Mouse (Mus musculus) left cerebral cortex, postnatal 14 days (tissue): ENCODE results near the gene Rspo3. TPM values are rescaled to one million over a fixed set of nuclear protein-coding genes. Genes with fewer than 3 reads are reported as not detected.
A peak's percentile ranks its signal among the peaks of the same experiment; 100 is the strongest.

ENCODE experiments used
- DNase-seq, 2 experiments: peaks; one replicate each; pipeline ENCODE4 v3.0.0; 2021 to 2022; ENCODE audit warnings: low spot score in 2 of 2, mixed read lengths in 1 of 2
- intact Hi-C: fragments of 180-260 bp; cut with DNase I; formaldehyde crosslinking; loops from one replicate; pipeline ENCODE4 v1.15.1; 2025
- long read RNA-seq, 2 experiments: library from polyadenylated mRNA; stranded (forward); transcript quantifications; one replicate each; pipeline ENCODE4 v2.0.0; 2021
- total RNA-seq, 2 experiments: library from RNA; stranded (reverse); gene quantifications; 2 replicates each; pipeline ENCODE4 v1.2.3; 2021

The Rspo3 gene
- 10 to 100 TPM; 11.3 to 11.9 TPM for total RNA-seq
- long read RNA-seq, experiment 1, transcript Rspo3-201 (5 exons, 3,085 nt): major isoform, 15 of 18 reads
- long read RNA-seq, experiment 1, partial matches to known transcripts: 1 of 18 reads
- long read RNA-seq, experiment 1, other reads (novel, unspliced or antisense): 2 of 18 reads
- long read RNA-seq, experiment 2, transcript Rspo3-201 (5 exons, 3,085 nt): major isoform, 9 of 10 reads
- long read RNA-seq, experiment 2, partial matches to known transcripts: 1 of 10 reads
- long read RNA-seq, experiment 2, other reads (novel, unspliced or antisense): 0 of 10 reads

- peak in 1 of 2 experiments; percentile 30 for DNase-seq
- intact Hi-C loops: loop anchor here (2.0 to 10.0 kb wide), 3 partner anchors 269 to 1047 kb away; no protein-coding TSS in a partner anchor
Observed at GRCm38 (mm10) chr10:29535546-29536260, at the start of gene Rspo3. TSS of gene Rspo3 (minus strand) at chr10:29535867.

- intact Hi-C loops: no loop called here
- DNase-seq: no peak
Observed at GRCm38 (mm10) chr10:29581940-29582339, 46.3 kb upstream of the Rspo3 start.

- intact Hi-C loops: no loop called here
- no peak for DNase-seq
Observed at GRCm38 (mm10) chr10:29581476-29581875, 45.8 kb upstream of the Rspo3 start.

- no peak for DNase-seq
- intact Hi-C loops: no loop called here
Observed at GRCm38 (mm10) chr10:29555983-29556382, 20.3 kb upstream of the Rspo3 start.

- intact Hi-C loops: no loop called here
- no peak for DNase-seq
Observed at GRCm38 (mm10) chr10:29554365-29554764, 18.7 kb upstream of the Rspo3 start.

- no peak for DNase-seq
- intact Hi-C loops: no loop called here
Observed at GRCm38 (mm10) chr10:29542982-29543381, 7.3 kb upstream of the Rspo3 start.

GRCm38 (mm10) chr10:29539516-29539915 is 3.8 kb upstream of the Rspo3 start:
- DNase-seq: peak in 1 of 2 experiments; percentile 55

GRCm38 (mm10) chr10:29538791-29539190 is 3.1 kb upstream of the Rspo3 start:
- intact Hi-C loops: loop anchor here (5.0 to 10.0 kb wide), 2 partner anchors 556 to 1044 kb away; no protein-coding TSS in a partner anchor
- DNase-seq: no peak

More at GRCm38 (mm10) chr10:29539516-29539915, 3.8 kb upstream of the Rspo3 start:
- intact Hi-C loops: loop anchor here (5.0 to 10.0 kb wide), 2 partner anchors 555 to 1043 kb away; no protein-coding TSS in a partner anchor

GRCm38 (mm10) chr10:29534830-29535227 is 838 bp downstream of the Rspo3 start:
- intact Hi-C loops: loop anchor here (2.0 to 10.0 kb wide), 5 partner anchors 270 to 1047 kb away; no protein-coding TSS in a partner anchor
- DNase-seq: no peak

GRCm38 (mm10) chr10:29533846-29534829 is 1.5 kb downstream of the Rspo3 start:
- intact Hi-C loops: loop anchor here (2.0 to 10.0 kb wide), 4 partner anchors 271 to 1003 kb away; no protein-coding TSS in a partner anchor
- peak; percentile 30 to 31 for DNase-seq

GRCm38 (mm10) chr10:29532821-29533715 is 2.6 kb downstream of the Rspo3 start:
- peak; percentile 83 to 90 for DNase-seq
- intact Hi-C loops: loop anchor here (5.0 to 10.0 kb wide), 3 partner anchors 562 to 1004 kb away; no protein-coding TSS in a partner anchor

- intact Hi-C loops: no loop called here
- no peak for DNase-seq
Observed at GRCm38 (mm10) chr10:29513563-29513962, 22.1 kb downstream of the Rspo3 start.

GRCm38 (mm10) chr10:29508167-29508566 is 27.5 kb downstream of the Rspo3 start:
- intact Hi-C loops: no loop called here
- DNase-seq: no peak

GRCm38 (mm10) chr10:29497205-29497822 is 38.4 kb downstream of the Rspo3 start:
- no peak for DNase-seq
- intact Hi-C loops: no loop called here

- DNase-seq: no peak
- intact Hi-C loops: no loop called here
Observed at GRCm38 (mm10) chr10:29493996-29494395, 41.7 kb downstream of the Rspo3 start.

GRCm38 (mm10) chr10:29480945-29481344 is 54.7 kb downstream of the Rspo3 start:
- DNase-seq: no peak
- intact Hi-C loops: no loop called here

- intact Hi-C loops: no loop called here
- DNase-seq: no peak
Observed at GRCm38 (mm10) chr10:29479401-29479800, 56.3 kb downstream of the Rspo3 start.

- intact Hi-C loops: no loop called here
- no peak for DNase-seq
Observed at GRCm38 (mm10) chr10:29470454-29470853, 65.2 kb downstream of the Rspo3 start.
